Mouse (Mus musculus) liver, embryonic 11.5 days (tissue): ENCODE data around the gene Wdr5. TPM values are rescaled to one million over a fixed set of nuclear protein-coding genes. Genes with fewer than 3 reads are reported as not detected.
A peak's percentile ranks its signal among the peaks of the same experiment; 100 is the strongest.
"Not testable (repeated sequence)": the region's sequence is repeated elsewhere in the genome, so short reads cannot be mapped to it uniquely, and the experiment has no call there.

ENCODE experiments used
- ATAC-seq: fragments of 200-750 bp; cut with Nextera tagmentation; replicated peaks from 2 replicates; pipeline ENCODE4 v1.8.0; 2017; ENCODE audit warnings: moderate number of reproducible peaks, mild to moderate bottlenecking, moderate TSS enrichment, moderate library complexity; ENCODE audit not compliant: low FRiP score
- DNase-seq: peaks from one replicate; pipeline ENCODE4 v3.0.0-alpha.2; 2017; ENCODE audit warnings: low spot score
- H3K27ac ChIP-seq: fragments of 300-500 bp; sonication (generic); 2 replicates; pipeline ENCODE4 v1.5.1; 2014; ENCODE audit warnings: mild to moderate bottlenecking, low read depth, low read length, control low read depth
- H3K27me3 ChIP-seq: fragments of 300-500 bp; sonication (generic); replicated peaks from 2 replicates; pipeline ENCODE4 v1.6.1; 2014; ENCODE audit warnings: low read length, mixed read lengths; ENCODE audit not compliant: control insufficient read depth, insufficient read depth
- H3K36me3 ChIP-seq: fragments of 300-500 bp; sonication (generic); 2 replicates; pipeline ENCODE4 v1.6.1; 2014; ENCODE audit warnings: mild to moderate bottlenecking, low read length, moderate library complexity, mixed read lengths; ENCODE audit not compliant: control insufficient read depth, insufficient read depth
- H3K4me1 ChIP-seq: fragments of 300-500 bp; sonication (generic); replicated peaks from 2 replicates; pipeline ENCODE4 v1.6.1; 2014; ENCODE audit warnings: low read length, mixed read lengths; ENCODE audit not compliant: control insufficient read depth, insufficient read depth
- H3K4me2 ChIP-seq: fragments of 300-500 bp; sonication (generic); 2 replicates; pipeline ENCODE4 v1.6.1; 2014; ENCODE audit warnings: mild to moderate bottlenecking, control low read depth, moderate library complexity
- H3K4me3 ChIP-seq: fragments of 300-500 bp; sonication (generic); 2 replicates; pipeline ENCODE4 v1.5.1; 2014; ENCODE audit warnings: low read depth, low read length, control low read depth
- H3K9ac ChIP-seq: fragments of 300-500 bp; sonication (generic); 2 replicates; pipeline ENCODE4 v1.6.1; 2014; ENCODE audit warnings: low read depth, low read length, control low read depth
- H3K9me3 ChIP-seq: fragments of 300-500 bp; sonication (generic); 2 replicates; pipeline ENCODE4 v1.6.1; 2016; ENCODE audit warnings: low read length, inconsistent platforms, mixed read lengths; ENCODE audit not compliant: control insufficient read depth
- WGBS: fragments of 180-500 bp; shearing (Covaris S2); extraction: QIAGEN DNeasy Blood & Tissue Kit; methylation state at CpG from one replicate; pipeline ENCODE4 v1.1.7; 2014; 5-methylcytosine and 5-hydroxymethylcytosine counted together
- polyA plus RNA-seq: library from polyadenylated mRNA; unstranded; fragments of >200 nt; fragmentation: Nextera tagmentation; extraction: Ambion mirVana; gene quantifications from 2 replicates; pipeline ENCODE4 v1.2.1, GENCODE M21; 2014

Wdr5 gene
- polyA plus RNA-seq, 1 experiment from 2014 or later = 76.7 TPM

- ATAC-seq (0 out of 2 replicates have a peak, but pooled peaks have one; percentile 39), DNase-seq (no peak)
- 0 out of 2 replicates have a peak overlapping the region, but pooled peaks have one; percentile 30 for H3K27ac ChIP-seq
- no peaks in the 10 kb centered on the region for H3K36me3 ChIP-seq
- 37% methylated on average over 2 of the region's 2 CpGs for WGBS
- no peak overlapping the region for H3K9ac ChIP-seq
- no peaks in the 10 kb centered on the region for H3K27me3 ChIP-seq
- H3K9me3 ChIP-seq = peaks cover 5% of the 10 kb centered on the region
- peaks cover 10% of the 10 kb centered on the region; the same call in 1 of the 2 replicates for H3K4me1 ChIP-seq
- H3K4me3 ChIP-seq = no peak overlapping the region
- no peak overlapping the region for H3K4me2 ChIP-seq
These were observed 24.0 kb upstream of the Wdr5 start for GRCm38 (mm10) chr2:27490939-27491338.

- peaks cover 15% of the 10 kb centered on the region for H3K9me3 ChIP-seq
- no peaks in the 10 kb centered on the region for H3K27me3 ChIP-seq
- no peaks in the 10 kb centered on the region; the same call in 1 of the 2 replicates for H3K4me1 ChIP-seq
- DNase-seq (no peak), ATAC-seq (no peak)
- H3K27ac ChIP-seq = no peak overlapping the region
- H3K4me3 ChIP-seq = no peak overlapping the region
- no peak overlapping the region for H3K4me2 ChIP-seq
- WGBS = 91% methylated on average over 3 of the region's 3 CpGs
- H3K36me3 ChIP-seq = no peaks in the 10 kb centered on the region
- H3K9ac ChIP-seq = no peak overlapping the region
These were observed 21.0 kb upstream of the Wdr5 start for GRCm38 (mm10) chr2:27493971-27494370.

GRCm38 (mm10) chr2:27496391-27497028 lies 18.4 kb upstream of the Wdr5 start:
- 70% methylated on average over 23 of the region's 23 CpGs for WGBS
- Histone ChIP-seq H3K36me3 (no peaks in the 10 kb centered on the region), H3K27ac (no peak overlapping the region), H3K4me2 (peak overlapping the region; percentile 44), H3K9ac (no peak overlapping the region), H3K4me1 (no peaks in the 10 kb centered on the region), H3K9me3 (peaks cover 15% of the 10 kb centered on the region), H3K4me3 (no peak overlapping the region), H3K27me3 (no peaks in the 10 kb centered on the region)
- DNase-seq = no peak
- no peak for ATAC-seq

GRCm38 (mm10) chr2:27504113-27504885 lies 10.7 kb upstream of the Wdr5 start:
- peak overlapping the region; percentile 12; the same call in 1 of the 2 replicates for H3K9ac ChIP-seq
- DNase-seq = no peak
- peak overlapping the region; percentile 7; the same call in 1 of the 2 replicates for H3K4me2 ChIP-seq
- H3K36me3 ChIP-seq = no peaks in the 10 kb centered on the region
- peak overlapping the region; percentile 67 for H3K27ac ChIP-seq
- peak; percentile 45; the same call in 1 of the 2 replicates for ATAC-seq
- no peaks in the 10 kb centered on the region for H3K27me3 ChIP-seq
- WGBS = 46% methylated on average over 7 of the region's 7 CpGs
- H3K9me3 ChIP-seq = no peaks in the 10 kb centered on the region
- H3K4me3 ChIP-seq = no peak overlapping the region
- peaks cover 47% of the 10 kb centered on the region for H3K4me1 ChIP-seq

GRCm38 (mm10) chr2:27505539-27505938 lies 9.4 kb upstream of the Wdr5 start:
- no peak overlapping the region for H3K4me3 ChIP-seq
- no peak overlapping the region for H3K4me2 ChIP-seq
- DNase-seq = no peak
- peaks cover 47% of the 10 kb centered on the region for H3K4me1 ChIP-seq
- peak overlapping the region; percentile 23 for H3K27ac ChIP-seq
- no peaks in the 10 kb centered on the region for H3K36me3 ChIP-seq
- peak overlapping the region; percentile 52; the same call in 1 of the 2 replicates for H3K9ac ChIP-seq
- no peaks in the 10 kb centered on the region for H3K9me3 ChIP-seq
- 0 out of 2 replicates have a peak, but pooled peaks have one; percentile 29 for ATAC-seq
- no peaks in the 10 kb centered on the region for H3K27me3 ChIP-seq
- 17% methylated on average over 6 of the region's 6 CpGs for WGBS

- H3K4me1 ChIP-seq = peaks cover 47% of the 10 kb centered on the region
- not testable (repeated sequence) for ATAC-seq, DNase-seq, H3K27me3 ChIP-seq, H3K4me2 ChIP-seq, H3K4me3 ChIP-seq, H3K9ac ChIP-seq, H3K9me3 ChIP-seq, H3K36me3 ChIP-seq, H3K27ac ChIP-seq
- 60% methylated on average over 4 of the region's 4 CpGs for WGBS
These were observed 8.3 kb upstream of the Wdr5 start for GRCm38 (mm10) chr2:27506658-27507057.

GRCm38 (mm10) chr2:27507562-27507961 lies 7.4 kb upstream of the Wdr5 start, which contains the start of gene Brd3:
TSS of gene Brd3 (minus strand) at chr2:27507662.
- peak within 1 kb of the TSS; percentile 22; the same call in 1 of the 2 replicates for H3K4me2 ChIP-seq
- DNase-seq = no peak
- no peaks in the 10 kb centered on the region for H3K27me3 ChIP-seq
- peak within 1 kb of the TSS; percentile 16; the same call in 1 of the 2 replicates for H3K27ac ChIP-seq
- 0 out of 2 replicates have a peak within 1 kb of the TSS, but pooled peaks have one; percentile 3 for H3K9ac ChIP-seq
- H3K9me3 ChIP-seq = peaks cover 3% of the 10 kb centered on the region; the same call in 1 of the 2 replicates
- no peak within 1 kb of the TSS for H3K4me3 ChIP-seq
- peaks cover 47% of the 10 kb centered on the region for H3K4me1 ChIP-seq
- 67% methylated on average over 4 of the region's 4 CpGs for WGBS
- H3K36me3 ChIP-seq = no peaks in the 10 kb centered on the region
- ATAC-seq = no peak

- 90% methylated on average over 7 of the region's 7 CpGs for WGBS
These were observed 4.3 kb upstream of the Wdr5 start for GRCm38 (mm10) chr2:27510706-27511105.

More at GRCm38 (mm10) chr2:27510706-27511105, 4.3 kb upstream of the Wdr5 start:
- H3K9ac ChIP-seq = no peak overlapping the region
- no peak for DNase-seq
- peaks cover 34% of the 10 kb centered on the region for H3K4me1 ChIP-seq
- ATAC-seq = no peak
- no peaks in the 10 kb centered on the region for H3K36me3 ChIP-seq
- H3K4me3 ChIP-seq = no peak overlapping the region
- no peak overlapping the region for H3K4me2 ChIP-seq
- H3K9me3 ChIP-seq = peaks cover 3% of the 10 kb centered on the region; the same call in 1 of the 2 replicates
- H3K27me3 ChIP-seq = no peaks in the 10 kb centered on the region
- H3K27ac ChIP-seq = no peak overlapping the region
